26 mouse cellular contexts compared by ENCODE assay signal in the genomic region with DNA sequence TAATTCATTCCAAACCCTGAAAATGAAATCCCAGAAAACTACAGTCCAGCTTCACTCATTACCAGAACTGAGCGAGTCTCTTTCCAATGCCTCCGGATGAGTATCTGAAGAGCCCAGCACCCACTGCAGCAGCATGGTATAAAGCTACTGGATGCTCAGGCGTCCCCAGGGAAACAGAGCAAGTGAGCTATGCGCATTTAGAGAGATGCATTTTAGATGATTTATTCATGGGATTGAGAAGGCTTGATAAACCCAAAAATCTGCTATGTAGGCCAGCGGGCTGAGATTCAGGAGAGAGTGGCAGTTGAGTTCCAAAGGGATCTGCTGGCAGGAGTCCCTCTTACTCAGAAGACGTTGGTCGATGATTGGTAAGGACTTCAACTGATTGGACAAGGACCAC.
"Had no signal": no experiment of that assay in that cellular context is flagged by ENCODE, and none has a peak within 500 bp of the region (broad histone marks: within the 10 kb centered on the region; RNA-seq: fewer than 3 reads in every experiment).

No protein-coding gene starts in this region.

- H3K4me1 ChIP-seq: heart, embryonic 13.5 days; heart, embryonic 15.5 days; limb, embryonic 15.5 days; liver, embryonic 12.5 days had no signal

- H3K36me3 ChIP-seq: heart, embryonic 13.5 days; heart, embryonic 15.5 days; hindbrain, embryonic 13.5 days; hindbrain, embryonic 15.5 days; kidney, embryonic 15.5 days; limb, embryonic 13.5 days; limb, embryonic 15.5 days; liver, embryonic 12.5 days had no signal

- H3K4me2 ChIP-seq: heart, embryonic 11.5 days; heart, embryonic 13.5 days; heart, embryonic 15.5 days; hindbrain, embryonic 13.5 days; hindbrain, embryonic 15.5 days; kidney, embryonic 15.5 days; limb, embryonic 13.5 days; limb, embryonic 15.5 days; liver, embryonic 12.5 days had no signal

- ATAC-seq: hindbrain, postnatal 0 days; intestine, embryonic 16.5 days; liver, embryonic 12.5 days had no signal

- H3K27me3 ChIP-seq: heart, embryonic 15.5 days; hindbrain, embryonic 15.5 days; limb, embryonic 15.5 days had no signal

- H3K4me3 ChIP-seq: heart, adult 2 months; heart, embryonic 13.5 days; heart, embryonic 15.5 days; hindbrain, embryonic 13.5 days; hindbrain, embryonic 15.5 days; kidney, embryonic 15.5 days; limb, embryonic 13.5 days; limb, embryonic 15.5 days; liver, embryonic 12.5 days had no signal

- H3K27ac ChIP-seq: heart, adult 2 months; heart, embryonic 13.5 days; heart, embryonic 15.5 days; hindbrain, embryonic 13.5 days; hindbrain, embryonic 15.5 days; hindbrain, postnatal 0 days; kidney, embryonic 15.5 days; kidney, postnatal 0 days; limb, embryonic 13.5 days; limb, embryonic 15.5 days; liver, embryonic 12.5 days; liver, embryonic 14.5 days had no signal

- H3K9me3 ChIP-seq: heart, embryonic 13.5 days; heart, embryonic 15.5 days; hindbrain, embryonic 13.5 days; hindbrain, embryonic 15.5 days; kidney, embryonic 15.5 days; limb, embryonic 15.5 days; liver, embryonic 12.5 days had no signal

- DNase-seq: gastrocnemius, postnatal 14 days; gastrocnemius, postnatal 36 days; heart, adult 11 months; heart, adult 2 months; heart, postnatal 14 days; heart, postnatal 36 days; kidney, adult 11 months; kidney, adult 2 months; kidney, adult 9 months; kidney, postnatal 14 days; kidney, postnatal 36 days; layer of hippocampus, postnatal 36 days; left cerebral cortex, postnatal 4 days had no signal

- H3K9ac ChIP-seq: heart, embryonic 13.5 days; heart, embryonic 15.5 days; hindbrain, embryonic 13.5 days; hindbrain, embryonic 15.5 days; kidney, embryonic 15.5 days; limb, embryonic 13.5 days; limb, embryonic 15.5 days; liver, embryonic 12.5 days; liver, embryonic 14.5 days had no signal
